Mouse (Mus musculus): Measurements from ENCODE around the gene Sh3bp1. TPM values are rescaled to one million over a fixed set of nuclear protein-coding genes. Genes with fewer than 3 reads are reported as not detected.
A peak's percentile ranks its signal among the peaks of the same experiment; 100 is the strongest.
"Not testable (repeated sequence)": the region's sequence is repeated elsewhere in the genome, so short reads cannot be mapped to it uniquely, and the experiment has no call there.

Sh3bp1 gene
- polyA plus RNA-seq, 1 experiment = 28.2 TPM

DNA sequence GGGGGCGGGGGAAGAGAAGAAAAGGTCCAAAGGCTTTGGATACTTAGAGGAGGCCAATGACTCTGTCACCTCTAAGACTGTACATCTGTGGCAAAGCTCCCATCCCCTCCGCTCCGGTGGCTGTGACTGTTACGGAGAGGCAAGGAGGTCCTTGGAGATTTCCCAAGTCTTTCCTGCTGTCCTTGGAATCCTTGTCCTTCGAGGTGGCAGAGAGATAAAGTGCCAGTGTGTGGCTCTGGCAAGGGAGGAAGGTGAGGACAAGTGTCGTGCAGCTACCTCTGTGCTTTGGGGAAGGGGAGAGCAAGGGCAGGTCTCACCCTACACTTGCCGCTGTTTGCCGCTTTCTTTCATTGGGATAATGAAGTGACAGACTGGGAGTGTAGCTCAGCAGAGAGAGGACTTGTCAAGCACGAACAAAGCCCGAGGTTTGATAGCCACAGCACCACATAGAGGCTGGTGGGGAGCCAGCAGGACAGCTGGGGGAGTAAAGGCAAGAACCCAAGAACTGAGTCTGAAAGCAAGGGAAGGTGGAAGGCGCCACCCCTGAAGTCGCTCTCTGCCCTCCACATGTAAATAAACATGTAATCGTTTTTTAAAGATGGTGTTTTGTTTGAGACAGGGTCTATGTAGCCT lies 25.6 kb upstream of the Sh3bp1 start:
- Histone ChIP-seq H3K27me3 (ENCODE audit: control insufficient read depth, insufficient read depth, low read length) (no peaks in the 10 kb centered on the region), H3K4me1 (ENCODE audit: control insufficient read depth, insufficient read depth, low read length) (0 out of 2 replicates have a peak, but pooled peaks cover under 1% of the 10 kb centered on the region), H3K4me3 (replicated peaks; ENCODE audit: insufficient read depth, low read depth, low read length) (no peak overlapping the region), H3K27ac (ENCODE audit: insufficient read depth, low read length) (no peak overlapping the region)
- 29% methylated on average over 13 of the region's 13 CpGs for WGBS
- TF ChIP-seq POLR2A (IDR thresholded peaks at IDR 0.05; ENCODE audit: borderline replicate concordance, insufficient read depth, low read length) = no peak
- TF ChIP-seq CTCF (IDR thresholded peaks at IDR 0.05; ENCODE audit: borderline replicate concordance, insufficient read depth, low read depth, low read length) = no peak
- no peak for DNase-seq

DNA sequence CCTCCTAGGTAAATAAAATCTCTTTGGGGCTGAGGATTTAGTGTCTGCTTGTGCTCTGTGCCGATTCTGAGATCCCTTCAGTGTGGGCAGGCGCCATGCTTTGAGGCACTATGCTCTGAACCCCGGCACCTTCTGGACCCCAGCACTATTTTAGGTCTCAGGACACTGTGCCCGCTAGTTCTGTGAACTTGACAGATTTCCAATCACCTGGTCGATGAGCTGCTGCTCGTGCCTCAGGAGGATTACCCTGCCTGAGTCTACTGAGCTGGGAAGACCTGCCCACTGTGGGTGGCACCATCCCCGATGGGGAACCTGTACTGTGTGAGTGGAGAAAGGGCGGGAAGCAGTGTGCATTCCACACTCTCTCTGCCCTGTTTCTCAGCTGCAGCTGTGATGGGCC lies 24.6 kb upstream of the Sh3bp1 start:
- peaks cover 11% of the 10 kb centered on the region; the same call in 1 of the 2 replicates for H3K4me1 ChIP-seq (ENCODE audit: control insufficient read depth, insufficient read depth, low read length)
- no peak for DNase-seq
- no peak overlapping the region for H3K4me3 ChIP-seq (replicated peaks; ENCODE audit: insufficient read depth, low read depth, low read length)
- no peaks in the 10 kb centered on the region for H3K27me3 ChIP-seq (ENCODE audit: control insufficient read depth, insufficient read depth, low read length)
- TF ChIP-seq POLR2A (IDR thresholded peaks at IDR 0.05; ENCODE audit: borderline replicate concordance, insufficient read depth, low read length) (no peak), CTCF (IDR thresholded peaks at IDR 0.05; ENCODE audit: borderline replicate concordance, insufficient read depth, low read depth, low read length) (no peak)
- H3K27ac ChIP-seq (ENCODE audit: insufficient read depth, low read length) = no peak overlapping the region
- WGBS = 73% methylated on average over 8 of the region's 8 CpGs

DNA sequence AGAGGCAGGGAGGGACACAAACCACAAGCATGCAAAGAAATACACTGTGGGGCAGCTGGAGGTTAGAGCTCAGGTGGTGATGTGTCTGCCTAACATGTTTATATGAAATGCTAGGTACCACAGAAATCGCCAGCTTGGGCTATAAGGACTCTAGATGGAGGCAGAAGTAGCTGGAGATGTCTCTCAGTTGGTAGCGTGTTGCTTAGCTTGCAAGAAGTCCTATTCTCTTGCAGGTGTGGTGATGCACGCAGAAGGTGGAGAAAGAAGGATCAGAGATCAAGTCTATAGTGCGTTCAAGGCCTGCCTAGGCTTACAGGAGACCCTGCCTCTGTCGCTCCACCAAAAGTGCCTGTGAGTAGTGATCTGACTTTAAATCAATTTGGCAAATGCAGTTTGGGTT lies 24.0 kb upstream of the Sh3bp1 start:
- TF ChIP-seq POLR2A (IDR thresholded peaks at IDR 0.05; ENCODE audit: borderline replicate concordance, insufficient read depth, low read length) (no peak), CTCF (IDR thresholded peaks at IDR 0.05; ENCODE audit: borderline replicate concordance, insufficient read depth, low read depth, low read length) (no peak)
- H3K27me3 ChIP-seq (ENCODE audit: control insufficient read depth, insufficient read depth, low read length) = no peaks in the 10 kb centered on the region
- H3K4me1 ChIP-seq (ENCODE audit: control insufficient read depth, insufficient read depth, low read length) = peaks cover 15% of the 10 kb centered on the region; the same call in 1 of the 2 replicates
- H3K4me3 ChIP-seq (replicated peaks; ENCODE audit: insufficient read depth, low read depth, low read length) = no peak overlapping the region
- 87% methylated on average over 5 of the region's 5 CpGs for WGBS
- H3K27ac ChIP-seq (ENCODE audit: insufficient read depth, low read length) = no peak overlapping the region
- no peak for DNase-seq

DNA sequence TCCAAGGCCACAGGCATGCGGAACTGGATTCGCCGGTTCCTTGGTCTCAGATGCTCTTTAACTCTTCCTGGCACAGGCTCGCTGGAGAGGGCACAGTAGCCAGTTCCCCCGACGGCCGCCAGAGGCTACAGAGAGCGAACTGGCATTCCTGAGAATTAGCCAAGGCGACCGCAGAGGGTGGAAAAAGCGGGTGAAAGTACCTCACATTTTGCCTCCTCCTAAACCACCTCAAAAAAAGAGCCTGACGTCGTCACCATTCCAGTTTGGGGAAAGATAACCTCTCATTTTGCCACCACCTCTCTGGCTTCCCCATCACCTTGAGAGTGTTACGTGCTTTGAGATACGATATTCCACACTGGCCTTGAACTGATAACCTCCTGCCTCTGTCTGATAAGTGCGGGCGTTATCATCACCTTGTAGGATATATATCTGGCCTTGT lies 23.3 kb upstream of the Sh3bp1 start:
- H3K4me1 ChIP-seq (ENCODE audit: control insufficient read depth, insufficient read depth, low read length) = peaks cover 15% of the 10 kb centered on the region; the same call in 1 of the 2 replicates
- peak; percentile 72 for TF ChIP-seq CTCF (IDR thresholded peaks at IDR 0.05; ENCODE audit: borderline replicate concordance, insufficient read depth, low read depth, low read length)
- no peak for TF ChIP-seq POLR2A (IDR thresholded peaks at IDR 0.05; ENCODE audit: borderline replicate concordance, insufficient read depth, low read length)
- 1% methylated on average over 17 of the region's 17 CpGs for WGBS
- H3K27ac ChIP-seq (ENCODE audit: insufficient read depth, low read length) = peak overlapping the region; percentile 86; the same call in 1 of the 2 replicates
- no peaks in the 10 kb centered on the region for H3K27me3 ChIP-seq (ENCODE audit: control insufficient read depth, insufficient read depth, low read length)
- H3K4me3 ChIP-seq (replicated peaks; ENCODE audit: insufficient read depth, low read depth, low read length) = peak overlapping the region; percentile 72
- DNase-seq = peak; percentile 85 to 86

DNA sequence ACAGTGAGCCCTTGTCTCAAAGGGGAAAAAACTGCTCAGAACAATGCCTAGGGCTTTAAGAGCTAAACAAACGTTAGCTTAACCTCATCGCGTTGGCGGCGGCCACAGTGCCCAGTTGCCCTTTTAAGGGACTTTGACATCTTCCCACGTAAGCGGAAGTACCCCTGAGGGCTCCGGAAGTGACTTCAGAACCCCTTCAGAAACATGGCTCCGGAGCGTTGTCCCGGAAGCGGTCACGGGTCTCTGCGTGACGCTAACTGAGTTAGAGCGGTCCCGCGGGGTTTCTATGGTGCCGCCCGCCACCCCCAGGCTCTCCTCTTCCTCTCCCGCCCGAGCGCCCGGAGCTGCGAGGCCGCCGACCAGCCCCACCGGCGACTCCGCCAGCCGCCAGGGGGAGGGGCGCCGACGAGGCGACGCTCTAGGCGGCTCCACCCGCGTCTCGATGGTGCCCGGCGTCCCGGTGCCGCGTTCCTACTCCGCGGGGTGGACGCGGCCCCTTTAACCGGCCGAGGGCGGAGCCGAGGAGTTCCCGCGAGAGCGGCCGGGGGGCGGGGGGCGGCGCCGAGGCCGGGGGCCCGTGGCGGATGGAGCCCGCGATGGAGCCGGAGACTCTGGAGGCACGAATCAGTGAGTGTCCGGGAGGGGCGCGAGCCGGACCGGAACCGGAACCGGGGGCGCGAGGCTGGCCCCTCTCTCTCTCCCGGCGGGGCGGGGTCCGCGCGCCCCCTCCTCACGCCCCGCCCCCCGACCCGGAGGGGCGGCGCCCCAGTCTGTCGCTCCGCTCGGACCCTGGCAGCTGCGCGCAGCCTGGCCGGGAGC lies 22.4 kb upstream of the Sh3bp1 start, which contains the start of gene Gga1:
Gene Gga1 (plus strand): TSS at position 200 of the 819 bp plus-strand sequence.
- peak; percentile 95 to 98 for DNase-seq
- WGBS = 2% methylated on average over 79 of the region's 95 CpGs
- no peaks in the 10 kb centered on the region for H3K27me3 ChIP-seq (ENCODE audit: control insufficient read depth, insufficient read depth, low read length)
- TF ChIP-seq CTCF (IDR thresholded peaks at IDR 0.05; ENCODE audit: borderline replicate concordance, insufficient read depth, low read depth, low read length) (no peak), POLR2A (IDR thresholded peaks at IDR 0.05; ENCODE audit: borderline replicate concordance, insufficient read depth, low read length) (peak; percentile 84; the same call in 1 of the 2 replicates)
- H3K4me1 ChIP-seq (ENCODE audit: control insufficient read depth, insufficient read depth, low read length) = peaks cover 15% of the 10 kb centered on the region; the same call in 1 of the 2 replicates
- peak within 1 kb of the TSS; percentile 72 for H3K4me3 ChIP-seq (replicated peaks; ENCODE audit: insufficient read depth, low read depth, low read length)
- H3K27ac ChIP-seq (ENCODE audit: insufficient read depth, low read length) = peak within 1 kb of the TSS; percentile 94

DNA sequence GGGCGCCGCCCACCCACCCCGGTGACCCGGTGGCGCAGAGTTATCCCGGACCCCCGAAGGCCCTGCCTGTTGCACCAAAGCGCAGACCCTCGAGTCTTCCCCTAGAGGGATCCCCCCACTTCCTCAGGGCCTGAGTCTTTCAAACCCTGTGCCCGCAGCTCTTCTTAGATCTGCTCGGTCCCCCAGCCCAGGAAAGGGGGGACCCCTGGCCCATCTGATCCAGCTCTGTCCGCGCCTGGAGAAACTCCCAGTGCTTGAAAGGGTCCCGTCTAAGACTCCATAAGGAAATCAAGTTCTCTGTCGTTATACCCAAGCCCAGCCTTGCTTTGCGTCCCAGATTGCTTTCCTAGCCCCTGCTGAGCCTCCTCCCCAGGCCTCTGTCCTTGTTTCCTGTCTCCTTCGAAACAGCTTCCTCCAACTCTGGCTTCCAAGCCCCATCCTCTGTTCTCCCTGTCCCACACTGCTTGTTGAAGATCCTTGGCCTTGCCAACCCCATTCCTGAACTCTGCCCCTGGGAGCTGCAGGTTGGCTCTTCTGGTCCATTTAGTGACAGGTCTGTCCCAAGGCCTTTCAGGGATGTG lies 21.7 kb upstream of the Sh3bp1 start:
- Histone ChIP-seq H3K4me3 (replicated peaks; ENCODE audit: insufficient read depth, low read depth, low read length) (peak overlapping the region; percentile 72), H3K4me1 (ENCODE audit: control insufficient read depth, insufficient read depth, low read length) (peaks cover 15% of the 10 kb centered on the region; the same call in 1 of the 2 replicates), H3K27me3 (ENCODE audit: control insufficient read depth, insufficient read depth, low read length) (no peaks in the 10 kb centered on the region), H3K27ac (ENCODE audit: insufficient read depth, low read length) (peak overlapping the region; percentile 51)
- DNase-seq = peak; percentile 32 to 38
- 2% methylated on average over 17 of the region's 17 CpGs for WGBS
- TF ChIP-seq CTCF (IDR thresholded peaks at IDR 0.05; ENCODE audit: borderline replicate concordance, insufficient read depth, low read depth, low read length) (no peak), POLR2A (IDR thresholded peaks at IDR 0.05; ENCODE audit: borderline replicate concordance, insufficient read depth, low read length) (no peak)

DNA sequence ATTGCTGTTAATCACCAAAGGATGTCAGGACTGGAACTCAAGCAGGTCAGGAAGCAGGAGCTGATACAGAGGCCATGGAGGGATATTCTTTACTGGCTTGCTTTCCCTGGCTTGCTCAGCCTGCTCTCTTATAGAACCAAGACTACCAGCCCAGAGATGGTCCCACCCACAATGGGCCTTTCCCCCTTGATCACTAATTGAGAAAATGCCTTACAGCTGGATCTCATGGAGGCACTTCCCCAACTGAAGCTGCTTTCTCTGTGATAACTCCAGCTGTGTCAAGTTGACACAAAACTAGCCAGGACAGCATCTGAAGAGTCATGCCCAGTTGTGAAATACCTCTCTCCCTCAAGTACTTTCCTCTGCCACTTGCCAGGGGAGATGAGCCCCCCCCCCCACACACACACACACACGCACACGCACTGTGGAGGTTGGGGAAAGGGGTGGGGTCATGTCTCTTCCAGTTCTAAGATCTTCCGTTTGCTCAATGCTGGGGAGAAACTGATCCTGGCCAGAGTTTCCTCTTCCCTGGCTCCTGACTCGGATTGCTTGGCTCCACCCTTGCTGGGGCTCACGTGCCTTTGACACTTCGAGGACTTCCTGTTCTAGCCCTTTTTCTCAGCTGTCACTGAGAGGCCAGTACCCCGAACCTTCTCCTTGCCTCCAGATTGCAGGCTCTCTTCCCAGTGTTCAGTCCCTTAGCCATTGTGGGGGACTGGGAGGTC lies 20.6 kb upstream of the Sh3bp1 start:
- not testable (repeated sequence) for DNase-seq; H3K27ac ChIP-seq (ENCODE audit: insufficient read depth, low read length); H3K4me3 ChIP-seq (replicated peaks; ENCODE audit: insufficient read depth, low read depth, low read length); H3K27me3 ChIP-seq (ENCODE audit: control insufficient read depth, insufficient read depth, low read length)
- 48% methylated on average over 7 of the region's 7 CpGs for WGBS
- peaks cover 15% of the 10 kb centered on the region; the same call in 1 of the 2 replicates for H3K4me1 ChIP-seq (ENCODE audit: control insufficient read depth, insufficient read depth, low read length)

Data from cerebellum, adult 2 months (tissue).